ENCODE assay signal across 8 mouse cellular contexts in genomic region chrX:72273966-72274658, GRCm38 (mm10). TPM values are rescaled to one million over a fixed set of nuclear protein-coding genes. Genes with fewer than 3 reads are reported as not detected.
DNase-seq lines count a peak whose midpoint lies in the region; ATAC-seq lines count a peak whose summit lies in the region.

No protein-coding gene starts in this region.

- H3K9ac ChIP-seq in liver, embryonic 11.5 days (ENCODE audit: low read depth, low read length), result no peak overlapping the region
- no peak overlapping the region for H3K9ac ChIP-seq in neural tube, embryonic 12.5 days

- H3K27me3 ChIP-seq in liver, embryonic 11.5 days (replicated peaks; ENCODE audit: control insufficient read depth, insufficient read depth, low read length), result no peaks in the 10 kb centered on the region
- no peaks in the 10 kb centered on the region for H3K27me3 ChIP-seq in neural tube, embryonic 12.5 days (replicated peaks)

- no peaks in the 10 kb centered on the region for H3K9me3 ChIP-seq in liver, embryonic 11.5 days (ENCODE audit: control insufficient read depth, low read length)
- H3K9me3 ChIP-seq in neural tube, embryonic 12.5 days, result no peaks in the 10 kb centered on the region

- H3K4me2 ChIP-seq in liver, embryonic 11.5 days, result peak overlapping the region; percentile 63
- peak overlapping the region; percentile 67 for H3K4me2 ChIP-seq in neural tube, embryonic 12.5 days (replicated peaks)

- no peak overlapping the region for H3K27ac ChIP-seq in liver, embryonic 11.5 days (ENCODE audit: low read depth, low read length)
- no peak overlapping the region for H3K27ac ChIP-seq in neural tube, embryonic 12.5 days

- H3K4me1 ChIP-seq in liver, embryonic 11.5 days (replicated peaks; ENCODE audit: control insufficient read depth, insufficient read depth, low read length), result no peaks in the 10 kb centered on the region
- H3K4me1 ChIP-seq in neural tube, embryonic 12.5 days, result no peaks in the 10 kb centered on the region

- DNase-seq in heart, adult 11 months, result peak; percentile 86
- DNase-seq in heart, postnatal 4 days, result no peak
- DNase-seq in adipocyte (ENCODE audit: low spot score), result peak; percentile 62
- peak; percentile 2 to 5 for DNase-seq in heart, postnatal 14 days
- DNase-seq in liver, embryonic 11.5 days (ENCODE audit: low spot score), result peak; percentile 31
- no peak for DNase-seq in layer of hippocampus, adult 8-10 months (ENCODE audit: low spot score in 2 of 2)
- DNase-seq in urinary bladder, postnatal 10 days (ENCODE audit: low spot score), result no peak

- ATAC-seq in liver, embryonic 11.5 days (replicated peaks; ENCODE audit: low FRiP score), result peak; percentile 34; the same call in 1 of the 2 replicates
- peak; percentile 73 for ATAC-seq in neural tube, embryonic 12.5 days (ENCODE audit: low FRiP score, low read depth)

- 27% methylated on average over 27 of the region's 27 CpGs for WGBS in liver, embryonic 11.5 days
- WGBS in neural tube, embryonic 12.5 days, result 24% methylated on average over 27 of the region's 27 CpGs

- H3K36me3 ChIP-seq in liver, embryonic 11.5 days (ENCODE audit: control insufficient read depth, insufficient read depth, low read length), result no peaks in the 10 kb centered on the region
- no peaks in the 10 kb centered on the region for H3K36me3 ChIP-seq in neural tube, embryonic 12.5 days

- intact Hi-C loops in heart, postnatal 14 days (cut with DNase I), result loop anchor here (10.0 kb wide), 1 partner anchor 179 kb away; no protein-coding TSS in a partner anchor

- peak overlapping the region; percentile 41 for H3K4me3 ChIP-seq in liver, embryonic 11.5 days (ENCODE audit: low read depth, low read length)
- H3K4me3 ChIP-seq in neural tube, embryonic 12.5 days, result peak overlapping the region; percentile 39

RNA-seq across cellular contexts. Expression of gene Gabre, which starts 0.5 kb away (rescaled TPM):
- total RNA-seq in heart, postnatal 4 days (2021), result 1 to 10 TPM in 1 of 2 experiments, under 1 TPM in 1; 0.88 to 1.1 TPM
- 1 to 10 TPM in 1 of 2 experiments, under 1 TPM in 1; 0.44 to 2.0 TPM for total RNA-seq in heart, postnatal 14 days (2021)
- polyA plus RNA-seq in liver, embryonic 11.5 days (2014; fragmentation: Nextera tagmentation; extraction: Ambion mirVana), result 0.39 and 1.7 TPM in 2 replicates
- polyA plus RNA-seq in neural tube, embryonic 12.5 days (2016; fragmentation: Nextera tagmentation; extraction: Ambion mirVana), result 0.60 and 0.63 TPM in 2 replicates
- under 1 TPM; 0.10 to 0.50 (median 0.15) TPM for total RNA-seq in layer of hippocampus, adult 8-10 months (2022)

RNA-seq across cellular contexts. Expression of gene Magea4, which starts 52.3 kb away (rescaled TPM):
- not detected for total RNA-seq in heart, postnatal 4 days (2021)
- not detected for total RNA-seq in heart, postnatal 14 days (2021)
- not detected in 2 replicates for polyA plus RNA-seq in liver, embryonic 11.5 days (2014; fragmentation: Nextera tagmentation; extraction: Ambion mirVana)
- not detected in 2 replicates for polyA plus RNA-seq in neural tube, embryonic 12.5 days (2016; fragmentation: Nextera tagmentation; extraction: Ambion mirVana)
- not detected for total RNA-seq in layer of hippocampus, adult 8-10 months (2022)

Comparison
In these comparisons a context has a peak if more than half of its experiments do, and no peak if none do; other contexts are left out.
1. DNase-seq: peak in heart, adult 11 months (single experiment), adipocyte (single experiment), heart, postnatal 14 days (2 of 2) and liver, embryonic 11.5 days (single experiment); none in heart, postnatal 4 days (single experiment), layer of hippocampus, adult 8-10 months (0 of 2) and urinary bladder, postnatal 10 days (single experiment).